Mouse (Mus musculus) stomach, embryonic 16.5 days (tissue): ENCODE data around the gene Btbd6. TPM values are rescaled to one million over a fixed set of nuclear protein-coding genes. Genes with fewer than 3 reads are reported as not detected.
A peak's percentile ranks its signal among the peaks of the same experiment; 100 is the strongest.

ENCODE experiments used
- ATAC-seq: fragments of 200-750 bp; cut with Nextera tagmentation; 2 replicates; pipeline ENCODE4 v1.8.0; 2017; ENCODE audit warnings: moderate number of reproducible peaks, moderate TSS enrichment; ENCODE audit not compliant: insufficient read depth, low FRiP score
- H3K27ac ChIP-seq: fragments of 300-500 bp; sonication (generic); 2 replicates; pipeline ENCODE4 v1.5.1; 2014; ENCODE audit warnings: low read length
- H3K27me3 ChIP-seq: fragments of 300-500 bp; sonication (generic); 2 replicates; pipeline ENCODE4 v1.6.1; 2014; ENCODE audit warnings: low read length, control low read depth, mixed read lengths; ENCODE audit not compliant: control insufficient read depth, insufficient read depth
- H3K36me3 ChIP-seq: fragments of 300-500 bp; sonication (generic); 2 replicates; pipeline ENCODE4 v1.6.1; 2014; ENCODE audit warnings: low read length; ENCODE audit not compliant: control insufficient read depth, insufficient read depth
- H3K4me1 ChIP-seq: fragments of 300-500 bp; sonication (generic); 2 replicates; pipeline ENCODE4 v1.6.1; 2014; ENCODE audit warnings: low read length, control low read depth, mixed read lengths; ENCODE audit not compliant: control insufficient read depth, insufficient read depth
- H3K4me2 ChIP-seq: fragments of 300-500 bp; sonication (generic); 2 replicates; pipeline ENCODE4 v1.6.1; 2014; ENCODE audit warnings: low read depth, low read length, mixed read lengths
- H3K4me3 ChIP-seq: fragments of 300-500 bp; sonication (generic); replicated peaks from 2 replicates; pipeline ENCODE4 v1.5.1; 2014; ENCODE audit warnings: mild to moderate bottlenecking, low read length
- H3K9ac ChIP-seq: fragments of 300-500 bp; sonication (generic); 2 replicates; pipeline ENCODE4 v1.6.1; 2014; ENCODE audit warnings: low read length
- H3K9me3 ChIP-seq: fragments of 300-500 bp; sonication (generic); replicated peaks from 2 replicates; pipeline ENCODE4 v1.6.1; 2016; ENCODE audit warnings: low read length, control low read depth; ENCODE audit not compliant: control insufficient read depth
- WGBS: fragments of 180-500 bp; shearing (Covaris S2); extraction: QIAGEN DNeasy Blood & Tissue Kit; methylation state at CpG from one replicate; pipeline ENCODE4 v1.1.7; 2014; 5-methylcytosine and 5-hydroxymethylcytosine counted together
- polyA plus RNA-seq: library from polyadenylated mRNA; unstranded; fragments of >200 nt; fragmentation: Nextera tagmentation; extraction: Ambion mirVana; gene quantifications from 2 replicates; pipeline ENCODE4 v1.2.1, GENCODE M21; 2015

Gene Btbd6
- polyA plus RNA-seq, 1 experiment from 2014 or later = 20.6 TPM

- ATAC-seq = no peak
- no peak overlapping the region for H3K27ac ChIP-seq
These were observed 7.3 kb upstream of the Btbd6 start for GRCm38 (mm10) chr12:112968943-112969342.

GRCm38 (mm10) chr12:112969616-112970015, 6.7 kb upstream of the Btbd6 start:
- ATAC-seq = no peak
- peaks cover 34% of the 10 kb centered on the region for H3K36me3 ChIP-seq
- 90% methylated on average over 6 of the region's 6 CpGs for WGBS
- H3K27ac ChIP-seq = no peak overlapping the region
- H3K27me3 ChIP-seq = no peaks in the 10 kb centered on the region
- H3K4me2 ChIP-seq = no peak overlapping the region
- no peaks in the 10 kb centered on the region for H3K9me3 ChIP-seq
- H3K4me1 ChIP-seq = no peaks in the 10 kb centered on the region
- H3K9ac ChIP-seq = no peak overlapping the region
- H3K4me3 ChIP-seq = no peak overlapping the region

More at GRCm38 (mm10) chr12:112968943-112969342, 7.3 kb upstream of the Btbd6 start:
- Histone ChIP-seq H3K4me1 (no peaks in the 10 kb centered on the region), H3K36me3 (peaks cover 39% of the 10 kb centered on the region), H3K4me2 (no peak overlapping the region), H3K4me3 (no peak overlapping the region), H3K9ac (no peak overlapping the region), H3K27me3 (no peaks in the 10 kb centered on the region), H3K9me3 (no peaks in the 10 kb centered on the region)
- WGBS = 69% methylated on average over 8 of the region's 8 CpGs

GRCm38 (mm10) chr12:112974736-112975135, 1.5 kb upstream of the Btbd6 start:
- Histone ChIP-seq H3K27ac (no peak overlapping the region), H3K9ac (no peak overlapping the region), H3K36me3 (peaks cover 22% of the 10 kb centered on the region), H3K27me3 (no peaks in the 10 kb centered on the region), H3K4me3 (no peak overlapping the region), H3K4me2 (no peak overlapping the region), H3K4me1 (peaks cover 15% of the 10 kb centered on the region), H3K9me3 (no peaks in the 10 kb centered on the region)
- 83% methylated on average over 9 of the region's 9 CpGs for WGBS
- no peak for ATAC-seq

GRCm38 (mm10) chr12:112977156-112977555, 874 bp downstream of the Btbd6 start:
- Histone ChIP-seq H3K9me3 (no peaks in the 10 kb centered on the region), H3K9ac (peak overlapping the region; percentile 86), H3K36me3 (peaks cover 10% of the 10 kb centered on the region), H3K4me1 (peaks cover 15% of the 10 kb centered on the region), H3K27ac (peak overlapping the region; percentile 65), H3K27me3 (no peaks in the 10 kb centered on the region), H3K4me3 (peak overlapping the region; percentile 72), H3K4me2 (peak overlapping the region; percentile 91)
- peak; percentile 11; the same call in 1 of the 2 replicates for ATAC-seq
- WGBS = 40% methylated on average over 12 of the region's 12 CpGs

DNA sequence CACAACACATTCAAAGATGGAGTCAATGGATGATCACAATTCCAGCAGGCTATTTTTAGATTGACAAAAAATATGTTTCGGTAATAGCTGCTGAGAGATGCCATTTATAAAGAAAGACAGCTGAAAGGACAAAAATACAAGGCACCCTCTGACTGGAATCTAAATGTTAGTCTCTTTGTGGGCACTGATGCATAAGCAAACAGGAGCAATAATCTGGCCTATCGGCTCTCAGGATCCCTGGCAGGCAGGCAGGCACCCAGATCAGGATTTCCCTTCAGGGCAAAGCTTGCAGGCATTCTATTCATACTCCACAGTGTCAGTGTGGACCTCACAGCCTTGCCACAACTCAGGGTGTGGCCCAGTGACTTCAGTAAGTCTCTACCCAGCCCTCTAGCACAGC, 5.7 kb downstream of the Btbd6 start:
- Histone ChIP-seq H3K4me3 (no peak overlapping the region), H3K9me3 (no peaks in the 10 kb centered on the region), H3K27me3 (no peaks in the 10 kb centered on the region), H3K4me1 (peaks cover 6% of the 10 kb centered on the region; the same call in 1 of the 2 replicates), H3K4me2 (no peak overlapping the region), H3K27ac (no peak overlapping the region), H3K36me3 (peaks cover 15% of the 10 kb centered on the region), H3K9ac (no peak overlapping the region)
- no peak for ATAC-seq
- WGBS = 83% methylated on average over 2 of the region's 2 CpGs

- H3K4me1 ChIP-seq = no peaks in the 10 kb centered on the region
- H3K27ac ChIP-seq = no peak overlapping the region
- H3K4me2 ChIP-seq = no peak overlapping the region
- 91% methylated on average over 6 of the region's 6 CpGs for WGBS
- no peak for ATAC-seq
- H3K36me3 ChIP-seq = 0 out of 2 replicates have a peak, but pooled peaks cover 6% of the 10 kb centered on the region
- no peaks in the 10 kb centered on the region for H3K9me3 ChIP-seq
- H3K27me3 ChIP-seq = no peaks in the 10 kb centered on the region
- H3K4me3 ChIP-seq = no peak overlapping the region
- H3K9ac ChIP-seq = no peak overlapping the region
These were observed 9.1 kb downstream of the Btbd6 start for GRCm38 (mm10) chr12:112985346-112985745.

DNA sequence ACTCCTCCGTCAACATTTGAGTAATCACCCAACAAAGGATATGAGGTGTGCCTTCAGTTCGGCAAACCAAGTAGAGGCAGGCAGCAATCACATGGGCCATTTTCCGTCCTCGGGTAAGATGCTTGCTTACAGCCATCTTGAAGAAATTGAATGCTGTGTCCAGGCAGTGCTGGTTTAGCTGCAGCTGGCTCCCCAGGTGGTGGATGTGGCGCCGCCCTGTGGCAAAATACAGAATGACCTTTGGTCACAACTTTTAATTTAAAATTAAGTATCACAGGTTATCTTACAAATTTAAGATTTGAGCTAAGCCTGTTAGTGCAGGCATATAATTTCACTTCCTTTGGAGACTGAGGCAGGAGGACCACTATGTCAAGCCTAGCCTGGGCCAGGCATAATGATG, 11.6 kb downstream of the Btbd6 start:
- Histone ChIP-seq H3K4me2 (no peak overlapping the region), H3K4me3 (no peak overlapping the region), H3K4me1 (no peaks in the 10 kb centered on the region), H3K9ac (no peak overlapping the region), H3K36me3 (0 out of 2 replicates have a peak, but pooled peaks cover 9% of the 10 kb centered on the region), H3K27me3 (no peaks in the 10 kb centered on the region), H3K9me3 (no peaks in the 10 kb centered on the region), H3K27ac (no peak overlapping the region)
- 60% methylated on average over 6 of the region's 6 CpGs for WGBS
- ATAC-seq = no peak

DNA sequence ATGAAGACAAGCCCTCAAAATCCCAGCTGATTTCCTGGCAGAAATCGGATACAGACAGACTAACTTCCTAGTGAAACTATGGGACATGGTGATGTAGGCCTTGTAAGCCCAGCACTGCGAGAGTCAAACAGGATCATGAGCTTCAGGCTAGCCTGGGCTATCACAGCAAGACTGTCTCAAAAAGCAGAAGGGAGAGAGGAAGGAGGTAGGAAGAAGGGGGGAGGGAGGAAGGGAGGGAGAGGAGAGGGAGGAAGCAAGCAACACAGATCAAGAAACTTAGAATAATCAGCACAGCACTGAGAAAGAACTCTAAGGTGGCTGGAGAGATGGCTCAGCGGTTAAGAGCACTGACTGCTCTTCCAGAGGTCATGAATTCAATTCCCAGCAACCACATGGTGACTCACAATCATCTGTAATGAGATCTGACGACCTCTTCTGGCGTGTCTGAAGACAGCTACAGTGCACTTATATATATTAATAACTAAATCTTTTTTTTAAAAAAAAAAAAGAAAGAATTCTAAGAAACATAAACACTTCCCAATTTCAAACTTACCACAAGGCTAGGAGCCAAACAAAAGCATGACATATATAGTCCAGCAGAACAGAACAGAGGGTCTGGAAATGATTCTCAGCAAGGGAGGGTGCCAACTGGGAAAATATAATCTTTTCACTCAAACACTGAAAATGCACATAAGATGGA, 14.6 kb downstream of the Btbd6 start:
- Histone ChIP-seq H3K27me3 (no peaks in the 10 kb centered on the region), H3K27ac (no peak overlapping the region), H3K36me3 (0 out of 2 replicates have a peak, but pooled peaks cover 9% of the 10 kb centered on the region), H3K4me2 (no peak overlapping the region), H3K9me3 (no peaks in the 10 kb centered on the region), H3K9ac (no peak overlapping the region), H3K4me1 (no peaks in the 10 kb centered on the region), H3K4me3 (no peak overlapping the region)
- WGBS = 75% methylated on average over 5 of the region's 5 CpGs
- ATAC-seq = no peak

DNA sequence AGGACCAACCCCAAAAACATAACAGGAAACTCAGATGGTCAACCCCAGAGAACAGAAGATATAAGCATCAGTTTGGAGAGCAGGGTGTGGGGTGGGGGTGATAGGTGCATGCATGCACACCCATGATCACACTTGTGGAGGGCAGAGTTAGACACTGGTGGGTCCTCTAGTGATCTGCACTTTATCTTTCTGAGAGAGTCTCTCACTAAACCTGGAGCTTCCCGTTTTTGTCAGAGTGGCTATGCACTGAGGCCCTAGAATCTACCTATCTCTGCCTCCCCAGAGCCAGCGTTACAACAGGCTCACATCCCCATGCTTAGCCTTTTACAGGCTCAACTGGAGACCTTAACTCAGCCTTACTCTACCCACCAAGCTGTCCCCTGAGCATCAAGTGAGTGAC, 15.2 kb downstream of the Btbd6 start:
- no peaks in the 10 kb centered on the region for H3K4me1 ChIP-seq
- no peaks in the 10 kb centered on the region for H3K9me3 ChIP-seq
- no peak overlapping the region for H3K9ac ChIP-seq
- H3K4me3 ChIP-seq = no peak overlapping the region
- H3K27me3 ChIP-seq = no peaks in the 10 kb centered on the region
- no peak for ATAC-seq
- no peak overlapping the region for H3K27ac ChIP-seq
- no peak overlapping the region for H3K4me2 ChIP-seq
- 0 out of 2 replicates have a peak, but pooled peaks cover 12% of the 10 kb centered on the region for H3K36me3 ChIP-seq
- 80% methylated on average over 2 of the region's 2 CpGs for WGBS
